Mouse (Mus musculus) lung, embryonic 16.5 days (tissue): ENCODE measurements around the gene Nlrp3. TPM values are rescaled to one million over a fixed set of nuclear protein-coding genes. Genes with fewer than 3 reads are reported as not detected.

Source experiments
- ATAC-seq: fragments of 200-750 bp; cut with Nextera tagmentation; 2 replicates; pipeline ENCODE4 v1.8.0; 2017; ENCODE audit warnings: low read depth, mild to moderate bottlenecking, moderate library complexity
- H3K27ac ChIP-seq: fragments of 300-500 bp; sonication (generic); 2 replicates; pipeline ENCODE4 v1.5.1; 2014; ENCODE audit warnings: mild to moderate bottlenecking, control low read depth, low read length
- H3K27me3 ChIP-seq: fragments of 300-500 bp; sonication (generic); 2 replicates; pipeline ENCODE4 v1.6.1; 2014; ENCODE audit warnings: low read depth, low read length, mixed read lengths; ENCODE audit not compliant: control insufficient read depth, insufficient read depth
- H3K36me3 ChIP-seq: fragments of 300-500 bp; sonication (generic); 2 replicates; pipeline ENCODE4 v1.6.1; 2014; ENCODE audit warnings: low read length; ENCODE audit not compliant: control insufficient read depth, insufficient read depth
- H3K4me1 ChIP-seq: fragments of 300-500 bp; sonication (generic); replicated peaks from 2 replicates; pipeline ENCODE4 v1.6.1; 2014; ENCODE audit warnings: low read length, mixed read lengths; ENCODE audit not compliant: control insufficient read depth, insufficient read depth
- H3K4me2 ChIP-seq: fragments of 300-500 bp; sonication (generic); 2 replicates; pipeline ENCODE4 v1.6.1; 2014; ENCODE audit warnings: low read depth, low read length, control low read depth
- H3K4me3 ChIP-seq: fragments of 300-500 bp; sonication (generic); 2 replicates; pipeline ENCODE4 v1.5.1; 2014; ENCODE audit warnings: mild to moderate bottlenecking, low read length, control low read depth
- H3K9ac ChIP-seq: fragments of 300-500 bp; sonication (generic); 2 replicates; pipeline ENCODE4 v1.6.1; 2014; ENCODE audit warnings: low read length, control low read depth
- H3K9me3 ChIP-seq: fragments of 300-500 bp; sonication (generic); 2 replicates; pipeline ENCODE4 v1.6.1; 2016; ENCODE audit warnings: low read length; ENCODE audit not compliant: control insufficient read depth
- WGBS: fragments of 180-500 bp; shearing (Covaris S2); extraction: QIAGEN DNeasy Blood & Tissue Kit; methylation state at CpG from one replicate; pipeline ENCODE4 v1.1.7; 2014; 5-methylcytosine and 5-hydroxymethylcytosine counted together
- polyA plus RNA-seq: library from polyadenylated mRNA; unstranded; fragments of >200 nt; fragmentation: Nextera tagmentation; extraction: Ambion mirVana; gene quantifications from 2 replicates; pipeline ENCODE4 v1.2.1, GENCODE M21; 2015

Nlrp3 gene
- polyA plus RNA-seq = 0.31 and 0.54 TPM in 2 replicates

DNA sequence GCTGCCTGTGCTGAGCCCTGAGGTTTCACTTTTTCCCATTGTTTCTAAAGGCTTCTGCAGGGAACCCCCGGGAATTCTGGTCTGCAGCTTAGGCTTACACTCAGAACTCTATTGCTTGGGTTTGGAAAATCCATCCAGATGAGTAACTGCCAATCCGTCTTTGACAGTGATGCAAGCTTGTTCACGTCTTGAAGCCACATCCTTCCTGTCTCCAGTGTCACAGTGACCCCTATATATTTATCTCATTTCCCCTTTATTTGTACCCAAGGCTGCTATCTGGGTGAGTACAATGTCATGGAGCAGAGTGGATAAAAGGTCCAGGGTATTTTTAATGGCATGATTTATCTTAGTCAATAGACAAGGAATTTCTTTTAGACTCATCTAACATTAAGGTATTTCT is at the start of gene Nlrp3:
Gene Nlrp3 (plus strand): TSS at position 245 of the 400 bp plus-strand sequence.
- WGBS = 42% methylated on average over 3 of the region's 3 CpGs
- no peak within 1 kb of the TSS for H3K27ac ChIP-seq
- no peak for ATAC-seq

GRCm38 (mm10) chr11:59496672-59497310 is 44.6 kb upstream of the Nlrp3 start:
- no peaks in the 10 kb centered on the region for H3K27me3 ChIP-seq
- H3K9me3 ChIP-seq = no peaks in the 10 kb centered on the region
- 69% methylated on average over 6 of the region's 6 CpGs for WGBS
- H3K36me3 ChIP-seq = peaks cover 66% of the 10 kb centered on the region
- no peak overlapping the region for H3K4me2 ChIP-seq
- ATAC-seq = no peak
- no peaks in the 10 kb centered on the region for H3K4me1 ChIP-seq
- H3K9ac ChIP-seq = no peak overlapping the region
- no peak overlapping the region for H3K4me3 ChIP-seq
- no peak overlapping the region for H3K27ac ChIP-seq

More for the DNA sequence above, at the start of gene Nlrp3:
- Histone ChIP-seq H3K27me3 (no peaks in the 10 kb centered on the region), H3K4me3 (no peak within 1 kb of the TSS), H3K36me3 (no peaks in the 10 kb centered on the region), H3K9me3 (peaks cover 3% of the 10 kb centered on the region; the same call in 1 of the 2 replicates), H3K4me2 (no peak within 1 kb of the TSS), H3K4me1 (peaks cover 11% of the 10 kb centered on the region; the same call in 1 of the 2 replicates), H3K9ac (no peak within 1 kb of the TSS)

- H3K9me3 ChIP-seq = no peaks in the 10 kb centered on the region
- ATAC-seq = no peak
- no peak overlapping the region for H3K4me2 ChIP-seq
- WGBS = 89% methylated on average over 7 of the region's 7 CpGs
- peaks cover 69% of the 10 kb centered on the region for H3K36me3 ChIP-seq
- H3K27me3 ChIP-seq = no peaks in the 10 kb centered on the region
- no peak overlapping the region for H3K4me3 ChIP-seq
- H3K4me1 ChIP-seq = no peaks in the 10 kb centered on the region
- H3K27ac ChIP-seq = no peak overlapping the region
- no peak overlapping the region for H3K9ac ChIP-seq
These were observed 43.6 kb upstream of the Nlrp3 start for GRCm38 (mm10) chr11:59497747-59498146.

GRCm38 (mm10) chr11:59501978-59502700 is 39.2 kb upstream of the Nlrp3 start:
- Histone ChIP-seq H3K9me3 (no peaks in the 10 kb centered on the region), H3K27me3 (no peaks in the 10 kb centered on the region), H3K4me1 (peaks cover 12% of the 10 kb centered on the region), H3K27ac (no peak overlapping the region), H3K9ac (no peak overlapping the region), H3K4me3 (no peak overlapping the region), H3K36me3 (peaks cover 58% of the 10 kb centered on the region), H3K4me2 (no peak overlapping the region)
- no peak for ATAC-seq
- 92% methylated on average over 5 of the region's 5 CpGs for WGBS

- peak; percentile 56 for ATAC-seq
- Histone ChIP-seq H3K4me3 (peak overlapping the region; percentile 88), H3K9ac (peak overlapping the region; percentile 95), H3K27me3 (no peaks in the 10 kb centered on the region), H3K4me2 (peak overlapping the region; percentile 98), H3K27ac (peak overlapping the region; percentile 94), H3K36me3 (peaks cover 31% of the 10 kb centered on the region), H3K9me3 (no peaks in the 10 kb centered on the region), H3K4me1 (peaks cover 17% of the 10 kb centered on the region)
- WGBS = 0% methylated on average over 21 of the region's 21 CpGs
These were observed 36.0 kb upstream of the Nlrp3 start for GRCm38 (mm10) chr11:59505351-59505838.

GRCm38 (mm10) chr11:59505839-59506712 is 35.3 kb upstream of the Nlrp3 start:
- Histone ChIP-seq H3K4me3 (peak overlapping the region; percentile 88), H3K4me2 (peak overlapping the region; percentile 98), H3K4me1 (peaks cover 17% of the 10 kb centered on the region), H3K9ac (peak overlapping the region; percentile 95), H3K27me3 (no peaks in the 10 kb centered on the region), H3K27ac (peak overlapping the region; percentile 96), H3K9me3 (no peaks in the 10 kb centered on the region), H3K36me3 (peaks cover 29% of the 10 kb centered on the region)
- under 1% methylated on average over 46 of the region's 71 CpGs for WGBS
- ATAC-seq = peak; percentile 97

DNA sequence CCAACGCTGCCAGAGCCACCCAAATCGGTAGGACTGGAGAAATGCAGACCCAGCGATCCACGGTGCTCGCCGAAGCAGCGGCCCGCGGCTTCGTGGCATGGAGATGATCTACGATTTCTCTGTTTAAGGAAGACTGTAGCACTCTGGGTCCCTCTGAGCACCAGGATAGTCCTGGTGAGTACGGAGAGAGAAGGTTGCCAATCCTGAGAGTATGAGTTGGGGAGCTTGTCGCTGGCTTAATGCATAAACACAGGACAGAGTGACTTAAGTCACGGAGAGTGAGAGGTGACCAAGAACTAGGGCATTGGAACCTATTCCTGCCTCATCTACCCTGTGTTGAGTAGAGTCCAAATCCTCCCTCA is 34.7 kb upstream of the Nlrp3 start:
- Histone ChIP-seq H3K9ac (peak overlapping the region; percentile 95), H3K4me3 (peak overlapping the region; percentile 88), H3K9me3 (no peaks in the 10 kb centered on the region), H3K27ac (peak overlapping the region; percentile 96), H3K27me3 (no peaks in the 10 kb centered on the region), H3K4me1 (peaks cover 17% of the 10 kb centered on the region), H3K4me2 (peak overlapping the region; percentile 98), H3K36me3 (peaks cover 23% of the 10 kb centered on the region)
- WGBS = under 1% methylated on average over 14 of the region's 14 CpGs
- peak; percentile 21 for ATAC-seq

- H3K36me3 ChIP-seq = peaks cover 4% of the 10 kb centered on the region
- ATAC-seq = no peak
- H3K9ac ChIP-seq = no peak overlapping the region
- no peak overlapping the region for H3K4me3 ChIP-seq
- no peaks in the 10 kb centered on the region for H3K9me3 ChIP-seq
- H3K27ac ChIP-seq = no peak overlapping the region
- WGBS = 63% methylated on average over 1 of the region's 1 CpGs
- H3K4me2 ChIP-seq = no peak overlapping the region
- no peaks in the 10 kb centered on the region for H3K27me3 ChIP-seq
- H3K4me1 ChIP-seq = peaks cover 10% of the 10 kb centered on the region
These were observed 29.8 kb upstream of the Nlrp3 start for GRCm38 (mm10) chr11:59511558-59511957.

GRCm38 (mm10) chr11:59512733-59513132 is 28.6 kb upstream of the Nlrp3 start:
- Histone ChIP-seq H3K4me3 (no peak overlapping the region), H3K9me3 (no peaks in the 10 kb centered on the region), H3K4me2 (no peak overlapping the region), H3K9ac (no peak overlapping the region), H3K4me1 (no peaks in the 10 kb centered on the region), H3K36me3 (peaks cover 4% of the 10 kb centered on the region), H3K27me3 (no peaks in the 10 kb centered on the region), H3K27ac (no peak overlapping the region)
- 86% methylated on average over 10 of the region's 10 CpGs for WGBS
- ATAC-seq = no peak
